Mouse (Mus musculus) cerebellum, adult 9-10 months (tissue): ENCODE results near the gene 1700012B07Rik.

ENCODE experiments used
- DNase-seq: peaks from one replicate; pipeline ENCODE4 v3.0.0; 2022

1700012B07Rik gene

DNA sequence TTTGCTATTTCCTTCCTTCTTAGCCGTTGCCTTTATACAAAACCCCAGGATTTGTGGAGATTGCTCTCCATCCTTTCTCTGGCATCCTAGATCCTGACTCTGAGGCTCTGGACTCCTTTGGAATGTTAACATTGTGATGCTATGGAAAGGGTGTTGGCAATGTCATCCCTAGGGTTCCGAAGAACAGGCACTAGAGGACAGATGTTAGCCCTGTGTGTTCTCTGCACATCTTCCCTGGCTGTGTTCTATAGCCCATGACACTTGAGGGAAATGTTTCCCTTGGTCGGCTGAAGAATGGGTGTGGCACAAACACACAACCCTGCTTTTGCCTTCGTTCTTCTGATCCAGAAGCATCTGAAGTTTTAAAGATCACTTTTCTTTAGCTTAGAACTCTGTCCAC is at the start of gene 1700012B07Rik:
TSS of gene 1700012B07Rik (minus strand) at position 101 of the 400 bp plus-strand sequence.
- no peak for DNase-seq

DNA sequence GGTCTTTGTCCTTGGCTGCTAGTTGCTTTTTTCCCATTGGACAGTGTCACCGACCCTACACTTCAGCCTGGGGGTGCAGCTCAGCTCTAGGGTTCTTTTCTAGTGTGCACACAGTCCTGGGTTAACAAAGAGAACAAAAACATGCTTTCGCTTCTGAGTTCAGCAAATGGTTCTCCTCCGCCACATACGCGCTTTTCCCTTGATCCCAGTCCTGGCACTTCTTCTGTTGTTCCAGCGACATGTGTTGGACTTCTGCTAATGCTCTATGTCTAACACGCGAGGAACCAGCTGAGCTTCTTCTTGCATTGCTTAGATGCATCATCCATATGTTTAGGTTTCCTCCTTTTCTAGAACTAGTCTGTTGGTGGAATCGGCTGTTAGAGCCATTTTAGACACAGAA is 48.9 kb upstream of the 1700012B07Rik start:
- no peak for DNase-seq

DNA sequence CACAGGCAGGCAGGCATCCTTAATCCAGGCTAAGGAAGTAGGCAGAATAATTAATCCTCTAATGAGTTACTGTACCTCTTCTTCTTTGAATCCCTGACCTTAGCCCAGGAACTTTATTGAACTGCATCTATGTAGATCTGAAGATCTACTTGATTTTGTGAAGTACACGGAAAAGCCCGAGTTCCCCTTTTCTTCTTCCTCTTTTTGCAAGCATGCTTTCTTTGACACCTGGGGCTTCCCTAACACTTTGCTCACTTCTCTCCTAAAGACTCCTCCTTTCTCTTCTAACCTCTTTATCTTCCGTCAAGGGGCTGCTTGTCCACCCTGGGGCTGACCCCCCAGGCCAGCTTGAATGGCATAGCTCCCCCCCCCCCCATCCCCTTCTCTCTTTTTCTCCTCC is 48.0 kb upstream of the 1700012B07Rik start:
- DNase-seq, result no peak

DNA sequence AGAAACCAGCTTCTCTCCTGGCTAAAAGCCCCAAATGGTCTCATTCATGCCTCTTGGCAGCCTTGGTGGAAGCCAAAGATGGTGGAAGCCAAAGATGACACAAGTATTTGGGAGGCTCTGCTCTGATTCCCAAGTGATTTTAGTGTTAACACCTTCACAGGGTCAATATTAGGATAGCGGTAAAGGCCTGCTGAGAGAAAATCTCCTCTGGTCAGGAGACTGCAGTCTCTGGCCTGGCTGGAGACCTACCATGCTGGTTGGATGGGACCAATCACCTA is 47.6 kb upstream of the 1700012B07Rik start:
- DNase-seq, result no peak

DNA sequence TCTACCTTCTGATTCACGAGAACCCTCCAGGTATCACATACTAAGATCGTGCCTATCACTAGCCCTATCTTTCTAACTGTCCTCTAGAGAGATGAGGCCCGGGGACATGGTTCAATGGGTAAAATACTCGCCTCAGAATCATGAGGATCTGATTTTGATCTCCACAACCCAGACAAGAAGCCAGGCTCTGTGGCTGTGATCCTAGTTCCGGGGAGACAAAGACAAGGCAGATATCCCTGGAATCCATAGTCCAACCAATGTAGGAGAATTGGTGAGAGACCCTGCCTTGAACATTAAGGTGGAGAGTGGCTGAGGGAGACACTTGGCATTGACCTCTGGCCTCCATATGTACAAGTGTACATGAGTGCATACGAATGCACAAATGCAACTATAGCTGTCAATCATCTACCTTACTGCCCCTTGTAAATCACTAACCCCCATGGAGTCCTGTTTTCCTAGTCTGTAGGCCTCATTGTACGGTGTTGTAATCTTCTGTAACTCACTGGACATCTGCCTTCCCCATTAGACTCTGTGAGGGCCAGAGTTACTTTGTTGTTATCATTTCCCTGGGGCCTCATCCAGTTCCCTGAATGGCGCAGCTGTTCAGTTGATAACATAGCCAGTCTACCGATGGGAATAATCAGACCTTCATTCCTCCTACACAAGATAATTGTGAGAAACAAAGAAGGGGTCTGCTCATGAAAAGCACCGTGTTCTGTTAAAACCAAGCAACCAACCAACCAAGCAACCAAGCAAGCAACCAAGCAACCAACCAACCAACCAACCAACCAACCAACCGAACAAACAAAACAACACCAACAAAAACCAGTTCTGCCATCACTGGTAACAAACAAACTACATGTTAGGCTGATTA is 47.0 kb upstream of the 1700012B07Rik start:
- DNase-seq, result no peak

DNA sequence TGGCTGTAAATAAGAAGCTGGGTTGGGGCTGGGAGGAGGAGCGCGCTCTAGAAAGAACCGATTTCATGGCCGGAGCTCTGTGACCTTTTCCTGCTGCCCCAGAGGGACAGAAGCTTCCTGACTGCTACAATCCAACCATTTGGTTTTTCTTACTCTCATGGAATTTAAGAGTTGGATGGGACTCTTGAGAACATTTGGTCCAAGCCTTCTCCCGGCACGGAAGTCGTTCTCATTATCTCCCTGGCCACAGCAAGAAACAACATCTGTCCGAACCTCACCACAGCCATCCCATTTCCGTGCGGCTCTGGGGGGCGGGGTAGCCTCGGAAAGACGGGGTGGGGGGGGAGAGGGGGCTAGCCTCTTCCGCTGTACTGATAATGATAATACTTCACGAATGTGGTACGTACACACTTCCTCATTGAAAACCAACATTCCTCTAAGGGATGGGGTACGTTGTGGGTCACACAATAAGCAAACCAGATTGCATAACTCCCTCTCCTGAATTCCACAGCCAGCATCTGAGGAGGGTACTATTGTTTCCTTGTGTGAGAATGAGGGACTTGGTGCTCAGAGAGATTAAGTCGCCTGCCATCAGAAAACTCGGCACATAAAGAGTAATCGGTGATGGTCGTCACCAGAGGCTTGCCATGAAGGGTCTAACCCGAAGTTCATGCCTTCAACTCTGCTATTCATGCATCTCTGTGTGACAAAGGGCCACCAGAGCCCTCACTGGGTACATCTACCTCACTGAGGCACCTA is 46.2 kb upstream of the 1700012B07Rik start:
- no peak for DNase-seq

DNA sequence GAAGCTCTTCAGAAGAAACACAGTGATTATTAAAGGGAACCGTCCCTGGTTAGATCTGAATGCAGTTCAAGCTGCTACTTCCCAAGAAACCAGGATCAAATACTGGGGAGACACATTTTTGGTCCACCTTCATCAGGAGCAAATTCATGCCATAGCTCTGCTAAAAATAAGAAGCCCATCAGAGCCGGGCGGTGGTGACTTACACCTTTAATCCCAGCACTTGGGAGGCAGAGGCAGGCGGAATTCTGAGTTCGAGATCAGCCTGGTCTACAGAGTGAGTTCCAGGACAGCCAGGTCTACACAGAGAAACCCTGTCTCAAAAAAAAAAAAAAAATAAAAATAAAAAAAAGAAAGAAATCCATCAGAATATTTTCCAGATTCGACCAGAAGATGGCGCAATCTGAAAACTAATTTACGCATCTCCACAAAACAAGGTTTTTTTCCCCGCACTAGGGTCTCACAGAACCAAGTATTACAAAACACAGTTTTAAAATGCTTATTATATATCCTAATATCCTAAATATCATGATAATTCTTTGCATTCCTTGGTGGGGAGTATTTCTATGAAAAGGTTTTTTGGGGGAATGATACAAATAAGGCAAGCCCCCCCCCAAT is 45.4 kb upstream of the 1700012B07Rik start:
- peak; percentile 21 for DNase-seq

DNA sequence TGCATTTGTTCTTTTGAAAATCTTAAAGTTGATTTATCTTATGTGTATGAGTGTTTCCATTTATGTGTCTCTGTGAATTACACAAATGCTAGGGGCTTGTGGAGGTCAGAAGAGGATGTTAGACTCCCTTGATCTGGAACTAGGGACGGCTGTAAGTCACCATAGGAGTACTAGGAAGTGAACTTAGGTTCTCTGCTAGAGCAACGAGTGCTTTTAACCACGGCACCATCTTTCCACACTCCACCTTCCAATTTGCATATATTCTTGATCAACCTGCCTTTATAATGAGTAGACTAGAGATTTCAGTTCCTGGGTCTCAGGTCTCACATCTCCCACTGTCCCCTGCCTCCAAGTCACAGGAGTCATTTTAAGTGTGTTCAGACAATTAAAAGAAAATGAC is 44.8 kb upstream of the 1700012B07Rik start:
- DNase-seq, result no peak

DNA sequence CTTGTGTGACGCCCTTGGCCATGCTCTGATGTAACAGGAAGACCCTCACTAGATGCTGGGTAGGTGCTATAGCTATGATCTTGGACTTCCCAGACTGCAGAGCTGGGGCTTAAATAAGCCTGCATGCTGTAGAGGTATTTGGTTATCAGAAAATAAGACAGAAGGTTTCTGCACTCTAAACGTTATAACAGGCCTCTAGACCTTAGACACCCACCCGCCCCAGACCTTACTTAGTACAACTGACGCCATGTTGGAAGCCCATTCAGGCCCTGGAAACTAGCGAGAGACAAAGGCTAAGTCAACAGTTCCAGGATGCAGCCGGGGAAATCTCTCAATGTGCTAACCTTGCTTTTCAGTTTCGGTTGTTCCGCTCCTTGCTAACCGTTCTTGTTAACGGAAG is 44.2 kb upstream of the 1700012B07Rik start:
- no peak for DNase-seq

DNA sequence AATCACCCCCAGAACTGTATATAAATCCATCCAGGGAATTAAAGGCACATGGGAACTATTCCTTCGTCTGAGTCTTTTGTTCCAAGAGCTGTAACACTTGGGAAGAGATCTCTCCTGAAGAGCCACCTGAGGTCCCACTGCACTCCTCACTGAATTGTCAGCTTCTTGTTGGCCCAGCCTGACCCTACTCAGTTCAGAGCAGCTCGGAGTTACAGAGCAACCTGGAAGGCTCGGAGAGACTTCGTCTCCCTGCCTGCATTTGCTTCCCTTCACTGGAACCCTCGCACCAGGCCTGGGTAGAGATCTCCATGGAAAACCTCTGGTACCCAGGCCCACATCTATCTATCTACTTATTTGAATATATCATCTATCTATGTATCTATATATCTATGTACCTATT is 40.0 kb upstream of the 1700012B07Rik start:
- no peak for DNase-seq

DNA sequence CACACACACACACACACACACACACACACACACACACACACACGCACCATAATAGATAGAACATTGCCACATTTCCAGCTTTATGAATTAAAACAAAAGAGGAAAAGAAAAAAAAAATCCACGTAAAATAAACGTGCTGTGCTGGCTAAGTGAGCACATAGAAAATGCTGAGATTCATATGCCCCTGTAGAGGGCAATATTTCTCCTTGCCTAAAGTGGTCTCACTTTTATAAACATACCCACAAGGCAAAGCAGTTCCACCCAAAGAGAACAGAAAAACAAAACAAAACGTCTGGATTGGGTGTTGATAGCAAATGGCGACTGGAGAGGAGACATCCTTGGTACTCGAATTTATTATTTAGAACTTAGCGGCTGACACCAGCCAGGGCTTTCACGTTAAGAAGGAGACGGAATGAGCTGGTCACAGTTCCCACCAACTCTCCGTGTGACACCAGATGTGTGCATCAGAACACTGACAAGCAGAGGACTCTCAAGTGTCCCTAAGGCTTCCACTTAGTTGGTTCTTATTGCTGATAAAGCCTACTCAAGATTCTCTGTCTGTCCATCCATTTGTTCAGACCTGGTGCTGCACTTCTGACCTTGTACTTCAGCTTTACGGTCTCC is 38.8 kb upstream of the 1700012B07Rik start:
- DNase-seq, result no peak

DNA sequence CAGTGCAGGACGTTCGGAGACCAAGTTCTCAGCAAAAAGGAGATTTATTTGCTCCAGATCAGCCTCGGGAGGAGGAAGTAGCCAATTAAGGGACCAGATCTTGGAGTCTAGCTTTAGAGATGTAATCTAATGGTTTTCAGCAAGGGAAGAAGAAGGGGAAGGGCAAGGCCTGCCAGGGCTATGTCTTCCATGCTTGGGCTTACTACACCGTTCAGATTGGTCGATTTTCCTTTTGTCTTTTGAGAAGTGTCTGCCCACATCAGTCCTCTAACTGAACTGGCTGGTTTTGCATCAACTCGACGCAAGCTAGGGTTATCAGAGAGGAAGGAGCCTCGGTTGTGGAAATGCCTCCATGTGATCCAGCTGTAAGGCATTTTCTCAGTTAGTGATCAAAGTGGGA is 37.7 kb upstream of the 1700012B07Rik start:
- DNase-seq, result no peak

DNA sequence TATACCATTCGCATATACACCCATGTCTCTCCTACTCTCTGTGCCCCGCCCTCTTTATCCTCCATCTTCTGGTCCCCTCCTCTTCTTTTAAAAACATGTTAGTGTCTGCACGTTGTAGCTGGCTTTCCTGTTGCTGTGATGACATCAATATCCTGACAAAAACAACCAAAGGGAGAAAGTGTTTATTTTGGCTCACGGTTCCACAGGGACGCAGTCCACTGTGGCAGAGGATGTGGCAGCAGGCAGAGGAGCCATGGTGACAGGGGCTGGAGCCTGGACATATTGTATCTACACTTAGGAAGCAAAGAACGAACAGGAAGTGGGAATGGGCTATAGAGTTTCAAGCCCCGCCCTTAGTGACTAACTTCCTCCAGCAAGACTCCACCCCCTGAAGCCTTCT is 36.1 kb upstream of the 1700012B07Rik start:
- DNase-seq, result no peak

DNA sequence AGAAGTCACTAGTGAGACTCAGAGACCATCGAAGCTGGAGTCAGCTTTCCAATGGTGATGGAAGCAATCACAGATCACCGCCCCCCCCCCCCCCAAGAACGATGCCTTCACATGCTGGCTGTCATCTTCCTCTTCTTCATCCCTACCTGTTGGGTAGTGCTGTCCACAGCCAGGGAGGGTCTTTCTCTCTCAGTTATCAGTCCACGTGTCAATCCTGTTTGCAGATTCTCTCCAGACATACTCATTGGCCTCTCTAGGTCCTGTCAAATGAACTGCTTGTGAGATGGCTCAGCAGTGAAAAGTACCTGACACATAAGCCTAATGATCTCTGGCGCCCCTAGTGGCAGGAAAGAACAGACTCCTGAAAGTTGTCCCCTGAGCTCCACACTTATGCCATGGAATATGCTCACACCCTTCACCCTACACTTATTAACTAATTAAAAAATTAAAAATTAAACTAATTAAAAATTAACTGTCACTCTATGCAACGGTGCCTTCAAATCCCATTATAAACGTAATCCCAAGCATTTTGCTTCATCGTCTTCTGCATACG is 35.4 kb upstream of the 1700012B07Rik start:
- peak; percentile 31 for DNase-seq

DNA sequence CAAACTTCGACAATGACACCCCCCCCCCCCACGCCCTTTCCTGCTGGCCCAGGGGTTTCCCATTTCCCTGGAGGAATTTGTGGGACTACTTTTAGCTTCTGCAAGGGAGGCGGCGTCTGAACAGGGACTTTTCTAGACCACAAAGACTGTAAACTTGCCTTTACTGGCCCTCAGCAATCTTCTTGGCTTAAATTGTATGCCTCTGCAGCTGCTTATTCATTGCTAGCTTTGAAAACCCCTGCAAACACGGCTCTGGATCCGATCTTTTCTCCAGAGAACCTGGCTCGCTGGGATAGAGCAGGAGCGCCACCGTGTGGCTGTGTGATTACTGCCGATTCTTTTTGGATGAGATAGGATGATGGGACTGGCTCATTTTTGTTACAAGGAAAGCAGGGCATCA is 32.7 kb upstream of the 1700012B07Rik start:
- peak; percentile 66 for DNase-seq

DNA sequence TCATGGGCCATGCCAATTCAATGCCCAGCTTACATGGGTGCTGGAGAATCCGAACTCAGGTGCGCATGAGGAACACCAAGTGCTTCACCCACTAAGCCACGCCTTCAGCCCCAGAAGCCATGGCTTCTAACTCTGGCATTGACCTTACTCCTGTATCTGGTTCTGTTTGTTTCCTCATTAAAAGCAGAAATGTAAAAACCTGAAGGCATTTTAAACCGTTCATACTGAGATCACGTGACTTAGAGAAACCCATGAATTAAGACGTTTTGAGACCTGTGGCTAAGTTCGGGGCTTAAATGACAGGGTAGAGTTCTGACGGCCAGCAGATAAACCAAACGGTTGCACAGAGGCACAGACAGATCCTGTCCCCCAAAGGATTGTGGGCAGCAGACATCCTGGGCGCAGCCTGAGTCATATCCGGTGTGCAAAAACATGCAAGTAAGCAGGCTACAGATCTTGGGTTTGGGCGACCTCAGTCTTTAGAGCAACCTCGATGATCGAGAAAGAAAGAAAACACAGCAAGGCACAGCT is 32.2 kb upstream of the 1700012B07Rik start:
- no peak for DNase-seq

DNA sequence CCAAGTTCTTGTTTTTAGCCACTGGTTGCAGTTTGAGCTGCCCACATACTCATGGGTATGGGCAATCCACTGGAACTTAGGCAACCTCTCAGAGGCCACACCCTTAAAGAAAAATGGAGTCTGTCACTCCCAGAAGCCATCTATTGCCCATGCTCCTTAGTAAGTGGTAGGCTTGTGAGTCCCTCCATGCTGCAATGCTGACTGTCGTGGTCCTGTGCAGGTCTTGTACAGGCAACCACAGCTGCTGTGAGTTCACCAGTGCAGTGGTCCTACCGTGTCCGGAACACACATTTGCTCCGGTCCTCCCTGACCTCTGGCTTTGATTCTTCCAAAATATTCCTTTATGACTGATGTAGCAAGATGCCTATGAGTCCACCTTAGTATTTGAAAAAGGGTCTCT is 31.6 kb upstream of the 1700012B07Rik start:
- DNase-seq, result no peak

DNA sequence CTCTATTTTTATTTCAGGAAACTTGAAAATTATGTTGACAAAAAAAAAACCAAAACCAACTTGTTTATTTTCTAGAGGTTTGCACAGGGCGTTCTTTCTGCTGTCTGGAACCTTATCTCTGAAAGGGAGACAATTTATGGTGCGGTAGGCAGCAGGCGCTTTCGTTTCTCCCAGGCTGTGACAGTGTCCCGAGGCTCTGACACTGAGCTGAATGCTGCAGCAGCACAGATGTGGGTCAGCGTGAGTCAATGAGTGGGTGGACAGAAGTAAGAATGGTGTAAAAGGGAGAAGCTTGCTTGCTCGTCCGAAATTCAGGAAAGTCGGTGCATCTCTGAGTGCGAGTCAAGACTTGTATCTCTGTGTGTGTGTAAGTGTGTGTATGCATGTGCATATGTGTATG is 29.2 kb upstream of the 1700012B07Rik start:
- DNase-seq, result no peak

DNA sequence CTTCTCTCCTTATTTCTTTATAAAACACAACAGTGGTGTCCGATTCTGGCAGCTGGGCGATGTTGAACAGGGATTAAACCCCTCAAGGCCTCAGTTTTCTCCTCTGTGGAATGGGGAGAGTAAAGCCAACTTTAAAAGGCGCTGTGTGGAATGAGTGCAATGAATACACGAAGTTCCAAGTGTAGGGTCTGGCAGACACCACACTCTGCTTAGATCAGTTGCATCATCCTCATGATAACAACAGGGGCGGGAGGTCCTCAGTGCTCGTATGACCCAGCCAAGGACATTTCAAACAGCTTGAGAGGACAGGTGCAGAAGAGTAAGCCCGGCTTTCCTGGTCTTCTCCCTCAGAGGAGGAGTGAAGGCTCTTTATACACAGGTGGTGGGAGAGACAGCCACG is 26.2 kb upstream of the 1700012B07Rik start:
- no peak for DNase-seq

DNA sequence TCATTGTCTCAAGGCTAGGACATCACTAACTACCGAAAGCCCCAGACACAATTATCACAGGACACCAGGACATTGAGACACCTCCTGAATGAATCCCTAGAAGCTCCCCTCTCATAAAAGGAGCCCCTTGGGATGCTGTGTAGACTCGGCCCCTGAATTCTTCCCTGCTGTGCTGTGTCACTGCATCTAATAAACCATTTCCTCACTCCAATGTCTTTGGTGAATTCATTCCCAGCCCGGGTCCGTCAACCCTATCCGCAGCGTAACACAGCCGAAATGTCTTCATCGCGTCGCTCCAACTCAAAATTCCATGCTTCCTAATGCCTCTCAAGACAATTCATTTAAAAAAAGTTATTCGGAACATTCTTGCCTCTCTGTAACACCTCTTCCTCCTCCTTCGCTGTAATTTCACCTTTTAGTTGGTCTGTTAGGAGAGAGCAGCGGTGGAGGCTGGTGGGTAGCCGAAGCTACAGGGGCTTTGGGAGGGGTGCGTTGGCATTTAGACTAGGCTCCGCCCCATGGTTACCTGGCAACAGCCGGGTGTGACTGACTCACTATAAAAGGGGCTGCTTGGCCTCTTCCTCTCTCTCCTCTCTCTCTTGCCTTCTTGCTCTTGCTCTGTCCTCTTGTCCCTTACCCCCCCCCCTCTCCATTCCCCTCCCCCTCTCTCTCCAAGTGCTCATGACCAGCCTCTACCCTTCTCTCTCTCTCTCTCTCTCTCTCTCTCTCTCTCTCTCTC is 25.6 kb upstream of the 1700012B07Rik start:
- DNase-seq, result no peak

DNA sequence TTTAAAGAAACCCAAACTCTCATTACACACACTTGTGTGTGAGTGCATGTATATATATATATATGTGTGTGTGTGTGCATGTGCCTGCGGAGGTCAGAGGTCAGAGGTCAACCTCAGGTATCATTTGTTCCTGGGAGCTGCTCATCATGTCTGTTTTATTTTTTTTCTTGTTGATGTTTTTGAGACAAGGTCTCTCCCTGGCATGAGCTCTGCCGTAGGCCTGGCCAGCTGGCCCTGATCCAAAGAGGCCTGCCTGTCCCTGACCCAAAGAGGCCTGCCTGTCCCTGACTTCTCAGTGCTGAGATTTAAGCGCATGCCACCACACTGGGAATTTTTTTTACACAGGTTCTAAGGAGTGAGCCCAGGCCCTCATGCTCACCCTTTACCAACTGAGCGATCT is 24.1 kb upstream of the 1700012B07Rik start:
- no peak for DNase-seq

DNA sequence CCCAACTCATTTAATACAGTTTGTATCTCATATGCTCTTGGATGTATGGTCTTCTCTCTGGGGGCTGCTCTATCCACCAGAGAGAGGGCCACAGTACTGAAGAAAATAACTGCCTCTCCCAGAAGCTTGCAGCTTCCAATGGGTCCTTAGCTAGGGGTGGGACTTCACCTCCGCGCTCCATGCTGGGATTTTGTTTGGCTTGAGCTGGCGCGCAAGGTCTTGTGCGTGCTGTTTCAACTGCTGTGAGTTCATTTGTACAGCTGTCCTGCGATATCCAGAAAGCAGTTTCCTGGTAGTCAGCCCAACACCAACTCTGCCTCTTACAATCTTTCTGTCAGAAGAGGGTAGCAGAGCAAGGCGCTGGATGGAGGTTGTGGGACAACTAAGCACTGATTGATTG is 18.5 kb upstream of the 1700012B07Rik start:
- DNase-seq, result no peak
